Comparison of ENCODE assay signal across 23 mouse cellular contexts in the genomic region with DNA sequence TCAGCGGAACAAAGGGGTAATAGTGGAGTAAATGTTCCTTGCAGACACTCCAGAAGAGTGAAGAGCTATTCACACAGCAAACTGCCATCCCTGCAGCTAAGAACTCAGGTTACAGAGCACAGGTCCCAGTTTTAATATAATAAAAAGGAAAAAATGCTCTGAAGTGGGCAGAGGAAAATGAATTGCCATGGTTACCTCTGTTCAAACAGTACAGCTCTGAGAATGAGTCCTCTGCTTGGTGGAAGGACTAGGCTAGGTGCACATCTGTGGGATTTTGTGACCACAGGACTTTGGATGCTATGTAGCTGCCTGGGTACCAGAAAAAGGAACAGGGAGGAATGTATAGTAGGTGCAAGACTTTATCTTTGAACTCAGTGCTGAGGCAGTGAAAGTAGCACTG.
"Had no signal": no experiment of that assay in that cellular context is flagged by ENCODE, and none has a peak within 500 bp of the region (broad histone marks: within the 10 kb centered on the region; RNA-seq: fewer than 3 reads in every experiment).

No protein-coding gene starts in this region.

- H3K4me3 ChIP-seq: heart, adult 2 months; heart, embryonic 13.5 days; heart, embryonic 15.5 days; hindbrain, embryonic 13.5 days; intestine, embryonic 15.5 days; layer of hippocampus, adult 2 months; left cerebral cortex, adult 2 months; limb, embryonic 10.5 days; limb, embryonic 12.5 days had no signal

- H3K36me3 ChIP-seq: heart, embryonic 13.5 days; heart, embryonic 15.5 days; hindbrain, embryonic 13.5 days; intestine, embryonic 15.5 days; limb, embryonic 10.5 days; limb, embryonic 12.5 days had no signal

- DNase-seq: gastrocnemius, postnatal 14 days; gastrocnemius, postnatal 36 days; heart, adult 11 months; heart, adult 2 months; heart, postnatal 14 days; heart, postnatal 36 days; kidney, adult 18-20 months; kidney, adult 8-10 months; kidney, postnatal 10 days; kidney, postnatal 25 days; kidney, postnatal 4 days had no signal

- H3K9ac ChIP-seq: heart, embryonic 13.5 days; heart, embryonic 15.5 days; hindbrain, embryonic 13.5 days; intestine, embryonic 15.5 days; limb, embryonic 12.5 days had no signal

- H3K4me2 ChIP-seq: heart, embryonic 11.5 days; heart, embryonic 13.5 days; heart, embryonic 15.5 days; hindbrain, embryonic 13.5 days; intestine, embryonic 15.5 days; limb, embryonic 12.5 days had no signal

- H3K27me3 ChIP-seq: heart, embryonic 13.5 days; heart, embryonic 15.5 days; hindbrain, embryonic 13.5 days; intestine, embryonic 15.5 days; limb, embryonic 12.5 days had no signal

- ATAC-seq: hindbrain, embryonic 16.5 days; inflammation-experienced regulatory T-cells, adult 6 months; intestine, embryonic 15.5 days; intestine, postnatal 0 days had no signal

- H3K9me3 ChIP-seq: heart, embryonic 13.5 days; heart, embryonic 15.5 days; hindbrain, embryonic 13.5 days; intestine, embryonic 15.5 days; limb, embryonic 10.5 days; limb, embryonic 12.5 days had no signal

- H3K4me1 ChIP-seq: heart, embryonic 13.5 days; heart, embryonic 15.5 days; hindbrain, embryonic 13.5 days; intestine, embryonic 15.5 days had no signal

- H3K27ac ChIP-seq: heart, adult 2 months; heart, embryonic 13.5 days; heart, embryonic 15.5 days; hindbrain, embryonic 13.5 days; intestine, embryonic 15.5 days; layer of hippocampus, adult 2 months; left cerebral cortex, adult 2 months; limb, embryonic 10.5 days; limb, embryonic 12.5 days had no signal
